Mouse (Mus musculus) CD8-positive naive resting alpha-beta T cell, adult 57 days (primary cell): ENCODE measurements around the gene Hsf4. TPM values are rescaled to one million over a fixed set of nuclear protein-coding genes. Genes with fewer than 3 reads are reported as not detected.

Experiments used
- total RNA-seq: library from RNA; stranded (reverse); gene quantifications from one replicate; pipeline ENCODE4 v1.2.4, GENCODE M21; 2023

Hsf4 gene
- total RNA-seq: 0.73 TPM

GRCm38 (mm10) chr8:105269461-105269947 is at the start of gene Hsf4:
Gene Hsf4 (plus strand): TSS chr8:105269801.

GRCm38 (mm10) chr8:105224413-105225271 is 45.0 kb upstream of the Hsf4 start, which contains the start of gene D230025D16Rik:
Gene D230025D16Rik (plus strand): TSS chr8:105225145.

GRCm38 (mm10) chr8:105254966-105255350 is 14.6 kb upstream of the Hsf4 start, which contains the start of gene B3gnt9:
Gene B3gnt9 (minus strand): TSS chr8:105255153.

GRCm38 (mm10) chr8:105264024-105264982 is 5.3 kb upstream of the Hsf4 start, which contains the start of the genes Tradd and Fbxl8:
Gene Tradd (minus strand): TSS chr8:105264609.
Gene Fbxl8 (plus strand): TSS chr8:105264648.

GRCm38 (mm10) chr8:105275840-105276239 is 6.2 kb downstream of the Hsf4 start, which contains the start of gene Nol3:
Gene Nol3 (plus strand): TSS chr8:105276140.

GRCm38 (mm10) chr8:105289805-105290460 is 20.3 kb downstream of the Hsf4 start, which contains the start of gene 4931428F04Rik:
Gene 4931428F04Rik (minus strand): TSS chr8:105289864.

GRCm38 (mm10) chr8:105295895-105296573 is 26.4 kb downstream of the Hsf4 start, which contains the start of gene Exoc3l:
Gene Exoc3l (minus strand): TSS chr8:105296101.

GRCm38 (mm10) chr8:105297511-105298192 is 28.1 kb downstream of the Hsf4 start, which contains the start of gene E2f4:
Gene E2f4 (plus strand): TSS chr8:105297663.

GRCm38 (mm10) chr8:105305211-105306145 is 35.9 kb downstream of the Hsf4 start, which contains the start of gene Elmo3:
Gene Elmo3 (plus strand): TSS chr8:105305601.

Other genes with a start within 250 kb of the Hsf4 start
- gene Ces3a, start 221.2 kb upstream of the Hsf4 start, total RNA-seq: not detected
- not detected for gene Ces3b, start 186.0 kb upstream of the Hsf4 start, total RNA-seq
- not detected for gene Ces4a, start 138.0 kb upstream of the Hsf4 start, total RNA-seq
- 104 TPM for gene Cbfb, start 99.1 kb upstream of the Hsf4 start, total RNA-seq
- gene D230025D16Rik, start 44.7 kb upstream of the Hsf4 start, total RNA-seq: 20.9 TPM
- gene B3gnt9, start 14.6 kb upstream of the Hsf4 start, total RNA-seq: 4.5 TPM
- gene Tradd, start 5.2 kb upstream of the Hsf4 start, total RNA-seq: 22.6 TPM
- gene Fbxl8, start 5.2 kb upstream of the Hsf4 start, total RNA-seq: 10.5 TPM
- not detected for gene Nol3, start 6.3 kb downstream of the Hsf4 start, total RNA-seq
- gene 4931428F04Rik, start 20.1 kb downstream of the Hsf4 start, total RNA-seq: 3.2 TPM
- 1.4 TPM for gene Exoc3l, start 26.3 kb downstream of the Hsf4 start, total RNA-seq
- gene E2f4, start 27.9 kb downstream of the Hsf4 start, total RNA-seq: 87.5 TPM
- 4.2 TPM for gene Elmo3, start 35.8 kb downstream of the Hsf4 start, total RNA-seq
- gene Lrrc29, start 56.5 kb downstream of the Hsf4 start, total RNA-seq: 8.7 TPM
- 30.2 TPM for gene Tmem208, start 56.6 kb downstream of the Hsf4 start, total RNA-seq
- gene Fhod1, start 78.2 kb downstream of the Hsf4 start, total RNA-seq: 26.7 TPM
- 1.3 TPM for gene Slc9a5, start 79.0 kb downstream of the Hsf4 start, total RNA-seq
- not detected for gene Plekhg4, start 103.5 kb downstream of the Hsf4 start, total RNA-seq
- gene Kctd19, start 143.7 kb downstream of the Hsf4 start, total RNA-seq: not detected
- not detected for gene Lrrc36, start 143.8 kb downstream of the Hsf4 start, total RNA-seq
- 1.3 TPM for gene Tppp3, start 201.7 kb downstream of the Hsf4 start, total RNA-seq
- 5.8 TPM for gene Zdhhc1, start 227.1 kb downstream of the Hsf4 start, total RNA-seq
- gene Hsd11b2, start 249.0 kb downstream of the Hsf4 start, total RNA-seq: not detected